Mouse (Mus musculus) R1 (cell line): ENCODE measurements around the gene Ier2.
"Not testable (repeated sequence)": the region's sequence is repeated elsewhere in the genome, so short reads cannot be mapped to it uniquely, and the experiment has no call there.

Experiments
- DNase-seq: peaks from one replicate; pipeline ENCODE4 v3.0.0-alpha.2; 2018; ENCODE audit warnings: low read depth, low spot score

The Ier2 gene

GRCm38 (mm10) chr8:84698288-84698687 is 35.6 kb upstream of the Ier2 start:
- no peak for DNase-seq

DNA sequence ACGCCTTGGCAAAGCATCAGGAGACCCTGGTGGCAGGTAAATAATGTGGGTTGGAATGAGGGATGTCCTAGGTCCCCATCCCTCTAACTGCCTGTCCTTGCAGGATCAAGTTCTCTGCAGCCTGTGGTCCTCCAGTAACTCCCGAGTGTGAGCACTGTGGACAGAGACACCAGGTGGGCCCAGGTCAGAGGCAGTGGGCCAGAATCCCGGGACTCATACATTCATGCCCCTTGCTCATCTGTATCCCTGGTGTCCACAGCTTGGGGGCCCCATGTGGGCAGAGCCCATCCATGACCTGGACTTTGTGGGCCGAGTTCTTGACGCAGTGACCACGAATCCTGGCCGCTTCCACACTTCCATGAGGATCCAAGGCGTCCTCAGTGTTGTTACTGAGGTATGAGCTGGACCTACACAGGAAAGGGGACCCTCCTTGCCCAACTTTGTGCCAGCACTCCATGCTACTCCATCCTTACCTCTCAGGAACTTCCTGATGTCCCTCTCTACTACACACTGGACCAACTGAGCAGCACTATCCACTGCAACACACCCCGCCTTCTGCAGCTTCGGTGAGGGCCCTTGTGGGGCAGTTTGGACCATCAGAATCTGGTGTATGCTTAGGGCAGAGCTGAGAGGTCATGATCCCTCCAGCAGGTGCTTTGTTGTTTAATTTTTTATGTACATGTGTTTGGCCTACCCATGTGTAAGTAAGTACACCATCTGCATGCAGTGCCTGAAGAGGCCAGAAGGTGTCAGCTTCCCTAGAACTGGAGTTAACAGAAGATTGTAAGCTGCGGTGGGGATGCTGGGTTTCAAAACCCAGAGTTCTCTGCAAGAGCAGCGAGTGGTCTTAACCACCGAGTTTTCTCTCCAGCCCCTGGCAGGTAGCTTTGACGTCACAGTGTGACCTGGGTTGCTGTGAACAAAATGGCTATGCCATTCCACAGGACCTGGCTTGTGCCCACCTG is 34.8 kb upstream of the Ier2 start:
- DNase-seq, result peak; percentile 83

DNA sequence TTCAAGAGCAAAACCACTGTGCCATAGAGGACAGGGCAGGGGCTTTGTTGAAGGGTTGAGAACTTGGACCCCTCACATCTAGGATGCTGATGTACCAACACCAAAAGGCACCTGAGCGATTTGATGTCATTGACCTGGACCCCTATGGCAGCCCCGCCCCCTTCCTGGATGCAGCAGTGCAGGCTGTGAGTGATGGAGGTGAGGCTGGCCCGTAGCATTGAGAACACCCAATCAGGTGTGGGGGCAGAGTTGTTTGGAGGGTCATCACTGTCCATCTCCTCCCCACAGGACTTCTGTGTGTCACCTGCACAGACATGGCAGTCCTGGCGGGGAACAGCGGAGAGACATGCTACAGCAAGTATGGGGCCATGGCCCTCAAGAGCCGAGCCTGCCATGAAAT is 32.5 kb upstream of the Ier2 start:
- no peak for DNase-seq

DNA sequence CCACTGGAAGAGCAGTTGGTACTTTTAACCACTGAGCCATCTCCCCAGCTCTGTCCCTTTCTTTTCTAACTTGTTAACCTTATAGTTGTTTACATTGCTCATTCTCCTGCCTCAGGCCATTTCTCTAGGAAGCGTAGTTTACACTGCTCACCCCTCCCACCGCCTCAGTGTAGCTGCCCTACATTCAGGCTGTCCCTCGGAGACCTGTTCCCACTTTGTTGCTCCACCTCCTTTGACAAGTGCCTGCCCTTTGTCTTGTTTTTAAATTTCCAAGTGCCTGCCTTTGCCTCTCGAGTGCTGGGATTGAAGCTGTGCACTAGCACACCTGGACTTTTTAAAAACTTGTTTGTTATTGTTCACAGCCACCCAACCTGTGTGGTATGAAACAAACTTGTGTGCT is 30.7 kb upstream of the Ier2 start:
- no peak for DNase-seq

DNA sequence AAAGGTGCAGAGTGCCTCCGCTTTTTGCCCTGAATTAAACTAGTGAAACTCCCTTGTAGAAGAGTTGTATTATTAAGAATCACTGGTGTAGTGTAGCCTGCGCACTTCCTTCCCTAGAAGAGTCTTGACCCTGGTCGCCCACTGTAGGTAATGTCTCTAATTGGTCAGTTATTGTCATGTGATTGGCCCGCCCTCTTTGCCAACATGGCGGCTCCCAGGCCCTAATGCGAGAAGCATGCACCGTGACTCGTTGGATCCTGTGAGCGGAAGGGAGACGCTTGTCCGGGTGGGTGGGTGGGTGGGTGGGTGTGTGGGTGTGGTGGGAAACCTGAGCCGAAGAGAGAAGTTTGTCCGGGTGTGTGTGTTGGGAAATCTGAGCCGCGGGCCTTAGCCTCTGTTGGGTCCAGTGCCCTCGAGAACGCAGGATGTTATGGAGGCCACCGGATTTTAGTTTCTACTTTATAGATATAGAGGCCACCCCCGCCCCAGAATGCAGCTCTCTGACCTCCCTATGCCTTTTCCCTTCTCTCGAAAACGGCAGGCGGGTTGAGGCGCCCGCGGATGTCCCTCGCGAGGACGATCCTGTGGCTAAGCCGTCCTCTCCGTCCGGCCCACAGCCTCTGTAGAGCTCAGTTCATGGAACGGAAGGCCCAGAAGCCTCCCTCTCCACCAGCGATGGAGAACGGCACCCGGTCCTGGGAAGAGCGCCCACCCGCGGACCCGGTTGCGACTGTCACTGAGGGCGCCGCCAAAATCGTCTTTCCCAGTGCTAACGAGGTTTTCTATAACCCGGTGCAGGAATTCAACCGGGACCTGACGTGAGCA is 26.7 kb upstream of the Ier2 start:
- peak; percentile 97 for DNase-seq

GRCm38 (mm10) chr8:84687705-84688100 is 25.1 kb upstream of the Ier2 start, which contains the start of gene Nacc1:
Gene Nacc1, minus strand, starts transcription at chr8:84687862.
- DNase-seq, result peak; percentile 90

DNA sequence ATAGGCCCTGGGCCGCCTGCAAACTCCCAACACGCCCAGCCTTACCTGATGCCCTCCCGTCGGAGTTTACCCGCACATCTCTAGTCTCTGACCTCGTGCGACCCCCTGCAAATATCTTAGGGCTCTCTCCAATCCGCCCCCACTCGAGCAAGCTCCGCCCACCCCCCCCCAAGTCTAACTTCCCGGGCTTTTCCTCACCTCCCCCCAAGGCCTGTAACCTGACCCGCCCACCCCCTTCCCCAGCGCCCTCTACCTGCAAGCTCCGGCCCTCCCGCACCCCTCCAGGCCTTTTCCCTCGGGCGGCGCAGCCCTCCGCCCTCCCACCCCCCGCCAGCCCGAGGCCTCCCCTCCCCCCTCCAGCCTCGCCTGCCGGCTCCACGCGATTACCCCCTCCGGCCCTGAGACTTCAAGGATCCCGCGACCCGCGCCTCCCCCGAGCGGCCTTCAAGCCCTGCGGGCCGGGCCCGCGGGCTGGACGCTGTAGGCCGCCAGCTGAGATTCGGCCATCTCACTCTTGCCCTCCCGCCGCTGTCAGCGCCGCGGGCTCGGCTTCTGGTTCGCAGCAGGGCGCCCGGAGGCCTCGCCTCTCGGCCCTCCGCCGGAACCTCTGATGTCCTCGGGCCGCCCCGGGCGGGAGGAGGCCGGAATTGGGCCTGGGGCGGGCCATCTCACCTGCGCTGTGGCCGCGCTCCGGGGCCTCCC is 24.5 kb upstream of the Ier2 start:
- peak; percentile 91 for DNase-seq

- peak; percentile 93 for DNase-seq
Observed at GRCm38 (mm10) chr8:84686191-84687002, 23.7 kb upstream of the Ier2 start, which contains the start of gene Trmt1. Gene Trmt1, plus strand, starts transcription at chr8:84686307.

DNA sequence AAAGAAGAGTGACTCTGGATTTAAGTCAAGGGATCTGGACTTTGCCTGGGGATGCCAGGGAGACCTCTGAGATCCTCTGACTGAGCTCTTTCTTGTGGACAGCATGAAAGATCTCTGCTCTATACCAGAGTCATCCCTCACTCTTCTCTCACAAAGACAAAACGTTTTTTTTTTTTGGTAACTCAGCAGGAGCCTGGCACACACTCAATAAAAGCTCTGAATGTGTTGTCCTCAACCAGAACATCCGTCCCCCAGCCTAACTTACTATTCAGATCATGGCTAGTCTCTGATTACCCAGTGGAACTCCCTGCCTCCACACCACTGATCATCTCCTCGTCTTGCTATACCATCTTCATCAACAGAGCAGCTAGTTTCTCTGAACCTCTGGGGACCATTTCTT is 21.9 kb upstream of the Ier2 start:
- no peak for DNase-seq

DNA sequence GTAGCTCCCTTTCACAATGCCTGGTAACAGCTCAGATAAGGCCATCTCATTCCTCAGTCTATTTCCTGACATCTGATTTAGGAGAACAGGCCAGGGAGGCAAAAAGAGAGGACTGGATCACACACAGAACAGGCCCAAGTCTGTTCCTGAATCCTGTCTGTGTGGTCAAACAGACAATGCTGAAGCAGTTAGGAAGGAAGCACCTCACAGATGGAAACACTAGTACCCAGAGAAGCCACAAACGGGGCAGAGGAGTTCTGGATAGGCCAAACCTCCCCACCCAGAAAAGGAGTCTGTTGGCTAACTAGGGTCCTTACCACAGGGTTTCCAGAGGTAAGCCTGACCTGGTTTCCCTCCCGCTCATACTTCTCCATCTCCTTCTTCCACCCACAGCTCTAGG is 19.6 kb upstream of the Ier2 start:
- DNase-seq, result no peak

DNA sequence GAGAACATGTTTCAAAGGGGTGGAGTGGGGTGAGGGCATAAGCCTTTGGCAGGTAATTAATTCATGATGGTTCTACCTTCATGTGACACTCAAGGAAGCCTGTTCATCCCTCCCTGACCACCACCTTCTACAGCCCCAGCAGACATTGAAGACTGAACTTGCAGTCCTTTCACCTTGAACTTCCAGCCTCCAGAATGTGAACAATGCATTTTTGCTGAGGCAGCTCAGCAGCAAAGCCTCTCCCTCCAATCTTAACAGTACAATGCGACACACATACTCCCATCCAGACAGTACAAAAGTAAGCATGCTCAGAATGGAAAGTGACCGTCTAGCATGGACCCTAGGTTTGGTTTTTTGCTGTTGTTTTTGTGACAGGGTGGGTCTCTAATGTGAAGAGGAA is 18.8 kb upstream of the Ier2 start:
- peak; percentile 86 for DNase-seq

GRCm38 (mm10) chr8:84677305-84677704 is 14.7 kb upstream of the Ier2 start:
- DNase-seq, result no peak

- DNase-seq, result not testable (repeated sequence)
Observed at GRCm38 (mm10) chr8:84670295-84671006, 7.8 kb upstream of the Ier2 start.

- peak; percentile 64 for DNase-seq
Observed at GRCm38 (mm10) chr8:84668731-84669485, 6.3 kb upstream of the Ier2 start.

- no peak for DNase-seq
Observed at GRCm38 (mm10) chr8:84668081-84668480, 5.4 kb upstream of the Ier2 start.

GRCm38 (mm10) chr8:84665385-84665893 is 2.8 kb upstream of the Ier2 start:
- DNase-seq, result peak; percentile 67

DNA sequence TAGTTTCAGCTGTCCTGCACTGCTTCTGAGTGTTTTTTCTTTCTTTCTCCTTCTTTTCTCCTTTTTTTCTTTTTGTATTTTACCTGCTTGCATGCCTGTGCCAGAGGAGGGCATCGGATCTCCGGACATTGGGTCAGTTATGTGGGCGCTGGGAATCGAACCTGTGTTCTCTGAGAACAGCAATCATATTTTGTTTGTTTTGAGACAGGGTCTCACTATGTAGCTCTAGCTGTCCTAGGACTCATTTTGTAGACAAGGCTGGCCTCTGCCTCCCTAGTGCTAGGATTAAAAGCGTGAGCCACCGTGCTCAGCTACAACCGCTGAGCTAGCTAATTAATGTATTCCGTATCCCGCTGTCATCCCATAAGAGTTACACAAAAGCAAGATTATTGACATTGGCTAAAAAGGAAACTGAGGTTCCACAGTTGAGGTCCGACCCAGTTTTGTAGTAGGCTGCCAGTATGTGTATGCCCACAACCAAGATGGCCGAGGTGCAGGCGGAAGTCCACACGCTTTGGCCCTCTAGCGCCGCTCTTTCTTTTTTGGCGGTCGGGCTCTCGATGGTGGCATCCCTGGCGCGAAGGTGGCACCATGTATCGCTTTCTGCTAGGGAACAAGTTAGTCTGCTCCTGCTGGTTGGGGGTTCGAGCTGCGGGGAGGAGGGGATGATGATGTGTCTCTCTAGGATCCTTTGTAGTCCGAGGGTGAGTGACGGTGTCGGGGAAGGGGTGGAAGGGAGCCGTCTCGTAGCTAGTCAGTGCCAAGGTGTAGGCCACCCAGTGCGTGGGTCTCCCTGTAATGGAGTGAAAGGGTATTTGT is 2.1 kb upstream of the Ier2 start:
- DNase-seq, result peak; percentile 83
